In the genomic region with DNA sequence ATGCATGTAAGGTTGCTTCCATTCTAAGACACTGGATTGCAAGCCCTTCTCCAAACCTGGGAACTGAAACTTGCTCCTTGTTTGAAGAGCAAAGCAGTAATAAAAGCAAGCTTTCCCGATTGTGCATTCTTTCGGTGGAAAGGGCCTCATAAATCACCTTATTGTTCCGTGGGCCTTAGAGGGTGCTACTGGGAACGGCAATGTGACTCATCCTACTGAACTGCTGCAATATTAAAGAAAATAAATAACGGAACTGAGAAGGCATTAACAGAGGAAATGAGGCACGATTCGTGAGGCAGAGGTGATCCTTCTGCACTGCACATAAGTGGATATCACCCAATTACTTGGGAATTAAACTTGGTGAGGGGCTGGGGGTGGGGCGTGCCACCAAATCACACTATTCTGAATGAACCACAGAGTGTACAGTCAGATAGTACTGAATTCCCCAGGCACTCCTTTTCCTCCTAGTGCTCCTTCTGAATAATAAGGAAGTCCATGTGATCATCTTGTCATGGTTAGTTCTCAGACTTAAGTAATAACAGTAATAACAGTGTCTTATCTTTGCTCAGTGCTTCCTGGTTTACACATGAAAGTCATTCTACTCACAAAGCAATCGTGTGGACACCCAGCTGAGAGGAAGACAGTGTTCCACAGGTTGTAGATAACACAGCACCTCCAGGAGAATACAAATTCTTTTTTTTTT, we compare ENCODE assay signal across 16 mouse cellular contexts.
A peak's percentile ranks its signal among the peaks of the same experiment; 100 is the strongest.
DNase-seq lines count a peak whose midpoint lies in the region; ATAC-seq and TF ChIP-seq lines count a peak whose summit lies in the region.
"Had no signal": no experiment of that assay in that cellular context is flagged by ENCODE, and none has a peak within 500 bp of the region (broad histone marks: within the 10 kb centered on the region; RNA-seq: fewer than 3 reads in every experiment).

No protein-coding gene starts in this region.

- H3K9me3 ChIP-seq in lung, embryonic 14.5 days (ENCODE audit: low read depth, low read length): no peaks in the 10 kb centered on the region
- H3K9me3 ChIP-seq in intestine, embryonic 14.5 days (ENCODE audit: control insufficient read depth, low read length): no peaks in the 10 kb centered on the region
- H3K9me3 ChIP-seq in neural tube, embryonic 14.5 days (ENCODE audit: control insufficient read depth, low read length): no peaks in the 10 kb centered on the region
- H3K9me3 ChIP-seq: kidney, embryonic 15.5 days; liver, embryonic 12.5 days; megakaryocyte, embryonic 14.5 days had no signal

- no peak overlapping the region for H3K27ac ChIP-seq in lung, embryonic 14.5 days (ENCODE audit: low read depth)
- no peak overlapping the region for H3K27ac ChIP-seq in intestine, embryonic 14.5 days (ENCODE audit: low read depth)
- H3K27ac ChIP-seq in neural tube, embryonic 14.5 days (ENCODE audit: low read depth, low read length): no peak overlapping the region
- H3K27ac ChIP-seq: gastrocnemius, adult 2 months; kidney, embryonic 15.5 days; liver, embryonic 12.5 days had no signal

- H3K4me1 ChIP-seq in lung, embryonic 14.5 days (ENCODE audit: insufficient read depth): no peaks in the 10 kb centered on the region
- H3K4me1 ChIP-seq in intestine, embryonic 14.5 days (replicated peaks; ENCODE audit: control insufficient read depth, insufficient read depth, low read length): no peaks in the 10 kb centered on the region
- no peaks in the 10 kb centered on the region; the same call in 1 of the 2 replicates for H3K4me1 ChIP-seq in neural tube, embryonic 14.5 days (ENCODE audit: control insufficient read depth, insufficient read depth, low read length)
- H3K4me1 ChIP-seq: kidney, embryonic 15.5 days; liver, embryonic 12.5 days; megakaryocyte, embryonic 14.5 days had no signal

- no peaks in the 10 kb centered on the region for H3K36me3 ChIP-seq in lung, embryonic 14.5 days (ENCODE audit: insufficient read depth)
- no peaks in the 10 kb centered on the region for H3K36me3 ChIP-seq in intestine, embryonic 14.5 days (ENCODE audit: control insufficient read depth, insufficient read depth, low read length)
- no peaks in the 10 kb centered on the region for H3K36me3 ChIP-seq in neural tube, embryonic 14.5 days (ENCODE audit: control insufficient read depth, insufficient read depth, low read length)
- H3K36me3 ChIP-seq: kidney, embryonic 15.5 days; liver, embryonic 12.5 days had no signal

- peak; percentile 65; the same call in 1 of the 2 replicates for ATAC-seq in lung, embryonic 14.5 days (ENCODE audit: insufficient read depth)
- peak; percentile 70 for ATAC-seq in intestine, embryonic 14.5 days (replicated peaks; ENCODE audit: low FRiP score, low TSS enrichment, low read depth)
- ATAC-seq in neural tube, embryonic 14.5 days (ENCODE audit: low read depth): peak; percentile 41; the same call in 1 of the 2 replicates
- ATAC-seq: forebrain, embryonic 16.5 days; liver, embryonic 12.5 days had no signal

- peak; percentile 17 for DNase-seq in lung, embryonic 14.5 days
- DNase-seq in lung, adult 18-20 months: no peak
- DNase-seq in MEL-GATA-1-ER (ENCODE audit: extremely low read depth, low read depth): peak; percentile 36
- DNase-seq in intestine, embryonic 14.5 days (ENCODE audit: low spot score): no peak
- no peak for DNase-seq in kidney, adult 9 months
- DNase-seq in frontal cortex, postnatal 10 days (ENCODE audit: low spot score in 2 of 2): no peak
- DNase-seq: cerebellum, postnatal 10 days; gastrocnemius, adult 2 months; heart, postnatal 4 days; left cerebral cortex, postnatal 4 days; right cerebral cortex, adult 18-20 months had no signal

- no peaks in the 10 kb centered on the region for H3K27me3 ChIP-seq in lung, embryonic 14.5 days (ENCODE audit: insufficient read depth, low read length)
- no peaks in the 10 kb centered on the region for H3K27me3 ChIP-seq in intestine, embryonic 14.5 days (replicated peaks; ENCODE audit: control insufficient read depth, insufficient read depth, low read length)
- no peaks in the 10 kb centered on the region for H3K27me3 ChIP-seq in neural tube, embryonic 14.5 days (ENCODE audit: control insufficient read depth, insufficient read depth, low read length)
- H3K27me3 ChIP-seq: kidney, embryonic 15.5 days; liver, embryonic 12.5 days; megakaryocyte, embryonic 14.5 days had no signal

- H3K4me2 ChIP-seq in lung, embryonic 14.5 days: no peak overlapping the region
- no peak overlapping the region for H3K4me2 ChIP-seq in intestine, embryonic 14.5 days (ENCODE audit: low read length)
- no peak overlapping the region for H3K4me2 ChIP-seq in neural tube, embryonic 14.5 days (ENCODE audit: low read depth, low read length)
- H3K4me2 ChIP-seq: kidney, embryonic 15.5 days; liver, embryonic 12.5 days had no signal

- H3K4me3 ChIP-seq in lung, embryonic 14.5 days (ENCODE audit: low read depth, low read length): no peak overlapping the region
- H3K4me3 ChIP-seq in intestine, embryonic 14.5 days (ENCODE audit: low read depth, low read length): no peak overlapping the region
- no peak overlapping the region for H3K4me3 ChIP-seq in neural tube, embryonic 14.5 days (ENCODE audit: low read depth, low read length)
- H3K4me3 ChIP-seq: gastrocnemius, adult 2 months; kidney, embryonic 15.5 days; liver, embryonic 12.5 days; megakaryocyte, embryonic 14.5 days had no signal

- WGBS in lung, embryonic 14.5 days: 35% methylated on average over 9 of the region's 9 CpGs
- 39% methylated on average over 9 of the region's 9 CpGs for WGBS in intestine, embryonic 14.5 days
- WGBS in neural tube, embryonic 14.5 days: 19% methylated on average over 9 of the region's 9 CpGs

- TF ChIP-seq CTCF in lung, embryonic 14.5 days (IDR thresholded peaks at IDR 0.05; ENCODE audit: low read depth): no peak

- no peak overlapping the region for H3K9ac ChIP-seq in lung, embryonic 14.5 days
- no peak overlapping the region for H3K9ac ChIP-seq in intestine, embryonic 14.5 days (ENCODE audit: low read length)
- H3K9ac ChIP-seq in neural tube, embryonic 14.5 days (replicated peaks; ENCODE audit: low read depth, low read length): no peak overlapping the region
- H3K9ac ChIP-seq: kidney, embryonic 15.5 days; liver, embryonic 12.5 days had no signal

Comparison
In these comparisons a context has a peak if more than half of its experiments do, and no peak if none do; other contexts are left out.
1. DNase-seq: peak in lung, embryonic 14.5 days (single experiment) and MEL-GATA-1-ER (single experiment); none in lung, adult 18-20 months (0 of 2), intestine, embryonic 14.5 days (single experiment), kidney, adult 9 months (single experiment) and frontal cortex, postnatal 10 days (0 of 2).
2. Peak in every context shown above with its lines, with median percentiles within 50 percentile points of each other: ATAC-seq.